Mouse (Mus musculus) C2C12 (cell line): ENCODE data around the gene Stag2. TPM values are rescaled to one million over a fixed set of nuclear protein-coding genes. Genes with fewer than 3 reads are reported as not detected.

Source experiments
- H3K27me3 ChIP-seq: one replicate; pipeline ENCODE4 v1.6.1; 2011; ENCODE audit not compliant: control insufficient read depth, insufficient read depth, insufficient read length
- H3K36me3 ChIP-seq: one replicate; pipeline ENCODE4 v1.6.1; 2011; ENCODE audit not compliant: control insufficient read depth, insufficient read depth
- H3K4me3 ChIP-seq: one replicate; pipeline ENCODE4 v1.5.1; 2011; ENCODE audit warnings: mild to moderate bottlenecking, control low read depth; ENCODE audit not compliant: poor library complexity, insufficient read depth, severe bottlenecking
- H3K79me2 ChIP-seq: one replicate; pipeline ENCODE4 v1.6.1; 2011; ENCODE audit not compliant: control insufficient read depth, insufficient read depth
- H3K79me3 ChIP-seq: one replicate; pipeline ENCODE4 v1.6.1; 2011; ENCODE audit warnings: low read depth, control low read depth
- H3ac ChIP-seq: one replicate; pipeline ENCODE3; 2011; ENCODE audit warnings: low read depth; ENCODE audit not compliant: control insufficient read depth, insufficient read length
- CEBPB ChIP-seq: IDR thresholded peaks from one replicate; pipeline ENCODE4 v1.6.1; 2011; ENCODE audit warnings: low read depth, mild to moderate bottlenecking, control low read depth, moderate library complexity
- CTCF ChIP-seq: IDR thresholded peaks from one replicate; pipeline ENCODE4 v1.5.1; 2011; ENCODE audit not compliant: control insufficient read depth, insufficient read depth, insufficient read length
- FOSL1 ChIP-seq: IDR thresholded peaks from one replicate; pipeline ENCODE4 v1.8.0; 2011; ENCODE audit warnings: mild to moderate bottlenecking, low read length; ENCODE audit not compliant: poor library complexity, insufficient read depth, severe bottlenecking
- MAX ChIP-seq: IDR thresholded peaks from one replicate; pipeline ENCODE4 v1.6.1; 2011; ENCODE audit warnings: mild to moderate bottlenecking, control low read depth
- MYOD1 ChIP-seq: IDR thresholded peaks from one replicate; pipeline ENCODE4 v1.6.1; 2011; ENCODE audit warnings: low read depth; ENCODE audit not compliant: control insufficient read depth, insufficient read length
- MYOG ChIP-seq: IDR thresholded peaks from one replicate; pipeline ENCODE4 v1.6.1; 2011; ENCODE audit not compliant: control insufficient read depth, insufficient read length; ENCODE audit errors: extremely low read depth
- USF1 ChIP-seq: IDR thresholded peaks from one replicate; pipeline ENCODE4 v1.6.1; 2011; ENCODE audit warnings: low read depth, mild to moderate bottlenecking, control low read depth, moderate library complexity
- polyA plus RNA-seq: library from polyadenylated mRNA; unstranded; fragments of >200 nt; fragmentation: generic; extraction: Trizol; gene quantifications from one replicate; pipeline ENCODE4 v1.2.1, GENCODE M21; 2012; ENCODE audit warnings: missing spikeins

Stag2 gene
- polyA plus RNA-seq, 1 experiment = 8.4 TPM

- Histone ChIP-seq H3K79me2 (peaks cover 94% of the 10 kb centered on the region), H3K27me3 (no peaks in the 10 kb centered on the region), H3K36me3 (no peaks in the 10 kb centered on the region), H3ac (no peak overlapping the region), H3K4me3 (no peak overlapping the region), H3K79me3 (peaks cover 66% of the 10 kb centered on the region)
- TF ChIP-seq USF1 = no peak
- TF ChIP-seq FOSL1 = no peak
- no peak for TF ChIP-seq MYOG
- no peak for TF ChIP-seq MYOD1
- no peak for TF ChIP-seq CTCF
- TF ChIP-seq CEBPB = no peak
- TF ChIP-seq MAX = no peak
These were observed 38.5 kb downstream of the Stag2 start for GRCm38 (mm10) chrX:42187590-42187989.

DNA sequence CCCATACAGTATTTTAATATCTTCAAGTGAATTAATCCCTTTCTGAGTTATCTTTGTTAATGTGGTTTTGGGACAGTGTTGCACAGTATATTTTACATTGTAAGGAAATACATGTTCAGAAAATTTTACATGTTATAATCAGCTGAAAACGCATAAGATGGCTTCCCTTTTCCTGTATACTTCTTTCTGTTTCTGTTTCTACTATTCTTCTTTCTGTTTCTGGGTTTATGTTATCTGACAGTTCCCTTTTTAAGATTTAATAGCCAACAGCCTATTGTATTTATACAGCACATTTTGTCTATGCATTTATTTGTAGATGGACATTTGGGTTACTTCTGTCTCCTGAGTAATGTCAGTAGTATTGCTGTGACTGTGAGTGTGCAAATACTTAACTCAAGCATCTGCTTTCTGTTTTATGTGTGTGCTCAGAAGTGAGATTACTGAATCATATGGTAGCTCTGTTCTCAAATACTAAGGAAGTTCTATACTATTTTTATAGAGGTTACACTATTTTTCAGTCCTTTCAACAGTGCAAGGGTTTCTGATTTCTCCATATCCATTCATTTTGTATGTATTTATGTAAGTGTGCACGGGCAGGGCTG is 39.8 kb downstream of the Stag2 start:
- no peaks in the 10 kb centered on the region for H3K27me3 ChIP-seq
- peaks cover 99% of the 10 kb centered on the region for H3K79me2 ChIP-seq
- peaks cover 71% of the 10 kb centered on the region for H3K79me3 ChIP-seq
- H3ac ChIP-seq = no peak overlapping the region
- no peaks in the 10 kb centered on the region for H3K36me3 ChIP-seq
- no peak for TF ChIP-seq CEBPB
- no peak for TF ChIP-seq MYOD1
- no peak for TF ChIP-seq USF1
- TF ChIP-seq MYOG = no peak
- TF ChIP-seq CTCF = no peak
- no peak for TF ChIP-seq MAX
- TF ChIP-seq FOSL1 = no peak
- H3K4me3 ChIP-seq = no peak overlapping the region

- TF ChIP-seq MYOG (no peak), FOSL1 (no peak), CTCF (no peak), MAX (no peak), CEBPB (no peak), USF1 (no peak), MYOD1 (no peak)
- Histone ChIP-seq H3K27me3 (no peaks in the 10 kb centered on the region), H3K79me3 (peaks cover 63% of the 10 kb centered on the region), H3K36me3 (no peaks in the 10 kb centered on the region), H3K79me2 (peaks cover 99% of the 10 kb centered on the region), H3K4me3 (no peak overlapping the region), H3ac (no peak overlapping the region)
These were observed 45.5 kb downstream of the Stag2 start for GRCm38 (mm10) chrX:42194608-42195007.

GRCm38 (mm10) chrX:42202482-42202881 is 53.4 kb downstream of the Stag2 start:
- no peak overlapping the region for H3K4me3 ChIP-seq
- TF ChIP-seq CTCF = no peak
- TF ChIP-seq USF1 = no peak
- TF ChIP-seq FOSL1 = no peak
- TF ChIP-seq MAX = no peak
- TF ChIP-seq CEBPB = no peak
- no peak for TF ChIP-seq MYOD1
- no peak overlapping the region for H3ac ChIP-seq
- peaks cover 41% of the 10 kb centered on the region for H3K79me2 ChIP-seq
- no peaks in the 10 kb centered on the region for H3K27me3 ChIP-seq
- peaks cover 28% of the 10 kb centered on the region for H3K79me3 ChIP-seq
- H3K36me3 ChIP-seq = peaks cover 11% of the 10 kb centered on the region

GRCm38 (mm10) chrX:42215742-42216141 is 66.6 kb downstream of the Stag2 start:
- Histone ChIP-seq H3ac (no peak overlapping the region), H3K27me3 (no peaks in the 10 kb centered on the region), H3K4me3 (no peak overlapping the region), H3K79me3 (no peaks in the 10 kb centered on the region), H3K79me2 (no peaks in the 10 kb centered on the region), H3K36me3 (peaks cover 7% of the 10 kb centered on the region)
- TF ChIP-seq USF1 (no peak), CEBPB (no peak), MYOD1 (no peak), MYOG (no peak), FOSL1 (no peak), MAX (no peak), CTCF (no peak)
